Mouse (Mus musculus): ENCODE results near the gene Mecom.

DNA sequence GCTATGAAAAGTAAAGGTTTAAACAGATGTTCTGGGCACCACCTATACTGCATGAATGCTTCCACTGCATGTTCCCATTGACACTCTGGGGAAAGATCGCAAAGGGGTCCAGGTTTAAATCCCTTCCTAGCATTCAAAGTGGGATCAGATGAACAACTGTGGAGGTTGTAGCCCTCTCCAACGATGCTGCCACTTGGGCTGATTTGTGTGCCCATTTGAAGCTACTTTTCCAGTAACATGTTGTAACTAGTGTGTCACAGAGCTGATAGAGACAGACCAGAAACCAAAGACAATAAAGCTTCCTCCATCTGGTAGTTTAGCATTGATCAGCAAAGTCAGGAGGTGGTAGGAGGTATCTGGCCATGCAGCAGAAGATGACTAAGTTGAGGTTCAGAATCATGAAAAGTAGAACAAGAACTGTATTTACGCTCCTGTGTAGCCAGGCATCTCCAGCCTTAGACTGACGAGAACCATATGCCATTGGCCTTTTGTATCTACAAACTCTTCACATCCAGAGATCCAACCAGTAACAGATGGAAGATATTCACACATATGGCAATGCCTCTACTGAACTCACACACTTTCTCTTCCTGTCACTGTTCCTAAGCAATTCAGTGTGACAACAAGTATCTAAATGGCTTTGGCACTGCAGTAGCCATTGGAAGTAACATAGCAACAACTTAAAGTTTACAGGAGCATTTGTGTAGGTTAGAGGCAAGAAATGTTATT lies 299.0 kb downstream of the Mecom start:
- TF ChIP-seq CTCF (IDR thresholded peaks at IDR 0.05) (no peak), EP300 (IDR thresholded peaks at IDR 0.05) (no peak)
